Mouse (Mus musculus): ENCODE data around the gene Evi2b.

- TF ChIP-seq CTCF (IDR thresholded peaks at IDR 0.05; ENCODE audit: low read depth, low read length): no peak
- TF ChIP-seq TAL1 (conservative IDR thresholded peaks at IDR 0.05; ENCODE audit: low read depth, low read length): no peak
- TF ChIP-seq POLR2AphosphoS5 (IDR thresholded peaks at IDR 0.05; ENCODE audit: insufficient replicate concordance, low read depth, low read length): no peak
- no peak for TF ChIP-seq GATA1 (IDR thresholded peaks at IDR 0.05; ENCODE audit: borderline replicate concordance, low read length)
- no peak for TF ChIP-seq GATA2 (IDR thresholded peaks at IDR 0.05; ENCODE audit: borderline replicate concordance, low read depth, low read length)
Measured at GRCm38 (mm10) chr11:79483392-79483791, 40.2 kb downstream of the Evi2b start.
